Mouse (Mus musculus) adrenal gland, adult 18-20 months (tissue): ENCODE results near the gene Sf3b4. TPM values are rescaled to one million over a fixed set of nuclear protein-coding genes. Genes with fewer than 3 reads are reported as not detected.
"Not testable (repeated sequence)": the region's sequence is repeated elsewhere in the genome, so short reads cannot be mapped to it uniquely, and the experiment has no call there.

Experiments used
- DNase-seq, 2 experiments: peaks; one replicate each; pipeline ENCODE4 v3.0.0; 2021 to 2022; ENCODE audit warnings: low spot score in 2 of 2
- microRNA-seq, 2 experiments: library from miRNA; unstranded; fragments of <30 nt; microRNA quantifications; one replicate each; pipeline ENCODE4 v1.2.0; 2021; ENCODE audit warnings: borderline number of aligned reads in 2 of 2
- total RNA-seq, 2 experiments: library from RNA; stranded (reverse); gene quantifications; 1 replicate in 1 of 2; 2 replicates in 1 of 2; pipeline ENCODE4 v1.2.3; 2021

The Sf3b4 gene
- total RNA-seq, 2 experiments from 2014 or later, result 56.6 to 57.0 TPM

DNA sequence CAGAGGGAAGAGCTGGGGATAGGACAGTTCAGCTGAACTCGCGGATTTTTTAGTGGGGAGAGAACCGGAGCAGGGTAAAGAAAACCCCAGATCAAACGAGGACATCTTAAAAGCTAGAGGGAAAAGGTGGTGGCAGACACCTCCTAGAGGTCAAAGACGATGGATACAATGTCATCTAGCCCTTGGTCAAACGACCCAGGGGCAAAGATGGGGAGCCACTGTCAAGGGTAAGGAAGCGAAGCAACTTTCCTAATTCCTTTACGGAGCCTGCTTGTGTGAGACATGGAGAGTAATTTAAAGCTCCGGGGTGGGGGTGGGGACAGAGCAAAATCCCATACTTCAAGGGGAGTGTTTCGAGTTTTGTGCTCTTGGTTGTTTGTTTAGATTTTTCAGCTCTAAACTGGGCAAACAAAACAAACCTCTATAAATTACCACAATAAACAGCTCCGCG lies 47.1 kb downstream of the Sf3b4 start:
- no peak for DNase-seq

- peak; percentile 65 to 75 for DNase-seq
Observed at GRCm38 (mm10) chr3:96219661-96220130, 47.6 kb downstream of the Sf3b4 start, which contains the start of the genes Bola1 and Hist2h2ab. TSS of gene Bola1 (minus strand) at chr3:96219709. TSS of gene Hist2h2ab (plus strand) at chr3:96219865.

- not testable (repeated sequence) for DNase-seq
Observed at GRCm38 (mm10) chr3:96220131-96220764, 48.1 kb downstream of the Sf3b4 start.

DNA sequence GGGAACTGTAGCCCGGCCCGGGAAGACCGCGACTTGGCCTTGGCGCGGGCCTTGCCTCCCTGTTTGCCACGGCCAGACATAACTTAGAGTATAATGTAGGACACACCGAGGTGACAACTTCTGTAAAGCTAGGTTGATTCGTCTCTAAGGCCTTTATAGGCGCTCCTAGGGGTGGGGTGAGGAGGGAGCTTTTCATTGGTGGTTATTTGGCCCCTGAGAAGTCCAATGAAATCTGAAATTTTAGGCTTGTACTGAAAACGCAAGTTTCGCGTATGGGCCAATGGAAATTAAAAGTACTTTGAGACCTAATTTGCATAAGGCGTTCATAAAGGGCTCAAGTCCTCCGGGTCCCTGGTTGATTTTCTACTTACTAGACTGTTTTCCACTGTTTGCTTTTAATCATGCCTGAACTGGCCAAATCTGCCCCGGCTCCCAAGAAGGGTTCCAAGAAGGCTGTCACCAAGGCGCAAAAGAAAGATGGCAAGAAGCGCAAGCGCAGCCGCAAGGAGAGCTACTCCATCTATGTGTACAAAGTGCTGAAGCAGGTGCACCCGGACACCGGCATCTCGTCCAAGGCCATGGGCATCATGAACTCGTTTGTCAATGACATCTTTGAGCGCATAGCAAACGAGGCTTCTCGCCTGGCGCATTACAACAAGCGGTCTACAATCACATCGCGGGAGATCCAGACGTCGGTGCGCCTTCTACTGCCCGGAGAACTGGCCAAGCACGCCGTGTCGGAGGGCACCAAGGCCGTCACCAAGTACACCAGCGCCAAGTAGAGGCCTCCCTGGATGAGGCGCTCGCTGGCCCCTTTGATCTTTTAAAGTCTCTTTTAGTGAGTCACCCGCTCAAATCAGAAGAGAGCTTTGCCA lies 48.9 kb downstream of the Sf3b4 start, which contains the start of the genes Hist2h2ac and Hist2h2be:
Hist2h2ac (minus strand) TSS at position 116 of the 875 bp plus-strand sequence.
Hist2h2be (plus strand) TSS at position 355 of the 875 bp plus-strand sequence.
- peak; percentile 82 to 92 for DNase-seq

DNA sequence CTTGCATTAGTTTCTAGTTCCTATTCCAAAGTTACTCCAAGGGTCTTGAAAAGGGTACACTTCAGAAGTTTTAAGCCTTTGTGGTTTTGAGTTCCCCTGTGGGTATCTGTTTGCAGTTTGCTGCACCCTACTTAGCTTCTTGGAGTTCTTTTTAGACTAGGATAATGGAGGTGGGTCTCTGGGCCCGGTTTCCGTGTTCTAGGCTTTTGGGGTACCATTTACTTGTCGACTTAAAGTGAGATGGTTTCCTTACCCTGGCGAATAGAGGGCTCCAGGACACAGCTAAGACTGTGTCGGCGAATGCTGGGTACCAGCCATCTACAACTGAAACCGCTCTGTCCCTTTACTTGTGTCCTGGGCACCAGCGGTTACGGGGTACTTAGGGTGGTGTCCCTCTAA lies 49.5 kb downstream of the Sf3b4 start:
- peak in 1 of 2 experiments; percentile 30 for DNase-seq

DNA sequence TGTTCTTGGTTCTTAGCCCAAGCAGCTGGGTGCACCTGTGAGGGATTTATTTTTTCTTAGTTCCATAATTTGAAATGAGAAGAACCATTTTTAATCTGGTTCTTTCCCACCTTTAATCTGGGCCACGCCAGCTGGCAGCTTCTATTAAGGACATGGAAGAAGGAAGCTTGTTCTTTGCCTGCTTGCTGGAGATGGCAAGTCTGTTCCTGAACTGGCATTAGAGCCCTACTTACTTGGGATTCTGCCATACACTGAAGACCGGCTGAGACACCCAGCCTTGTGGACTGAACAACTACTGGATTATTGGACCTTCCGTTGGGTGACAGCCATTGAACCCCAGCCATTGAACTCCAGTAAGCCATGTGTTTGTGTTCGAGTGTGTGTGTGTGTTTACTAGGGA lies 50.6 kb downstream of the Sf3b4 start:
- DNase-seq, result no peak

- no peak for DNase-seq
Observed at GRCm38 (mm10) chr3:96225421-96225820, 53.3 kb downstream of the Sf3b4 start.

Small RNAs within 50 kb of the gene (microRNA-seq; reads per million reads assigned to microRNA genes)
- gene Gm44492, result 0 reads per million in 2 experiments

Other genes with a start within 250 kb of the Sf3b4 start
- gene Anp32e, start 243.1 kb upstream of the Sf3b4 start, total RNA-seq, result 100 to 1,000 TPM in 1 of 2 experiments, 10 to 100 TPM in 1; 92.2 to 101 TPM
- gene Plekho1, start 176.3 kb upstream of the Sf3b4 start, total RNA-seq, result 10 to 100 TPM; 20.9 to 32.2 TPM
- gene Vps45, start 113.9 kb upstream of the Sf3b4 start, total RNA-seq, result 10 to 100 TPM; 26.4 to 31.4 TPM
- 10 to 100 TPM; 32.1 to 35.0 TPM for gene Otud7b, start 67.8 kb upstream of the Sf3b4 start, total RNA-seq
- 10 to 100 TPM; 19.4 to 28.7 TPM for gene Mtmr11, start 10.3 kb upstream of the Sf3b4 start, total RNA-seq
- 1 to 10 TPM; 9.3 to 9.4 TPM for gene Sv2a, start 8.8 kb downstream of the Sf3b4 start, total RNA-seq
- gene Bola1, start 47.4 kb downstream of the Sf3b4 start, total RNA-seq, result 10 to 100 TPM; 30.3 to 35.8 TPM
- 1 to 10 TPM; 4.9 to 5.1 TPM for gene Hist2h2ab, start 47.5 kb downstream of the Sf3b4 start, total RNA-seq
- gene Hist2h2ac, start 48.5 kb downstream of the Sf3b4 start, total RNA-seq, result 10 to 100 TPM; 37.8 to 39.8 TPM
- 10 to 100 TPM; 17.3 to 19.9 TPM for gene Hist2h2be, start 48.8 kb downstream of the Sf3b4 start, total RNA-seq
- gene Hist2h3c2, start 66.8 kb downstream of the Sf3b4 start, total RNA-seq, result 10 to 100 TPM; 17.4 to 18.8 TPM
- gene Hist2h2aa2, start 67.9 kb downstream of the Sf3b4 start, total RNA-seq, result 100 to 1,000 TPM; 358 to 442 TPM
- 1 to 10 TPM; 7.7 to 9.6 TPM for gene Hist2h2aa1, start 73.2 kb downstream of the Sf3b4 start, total RNA-seq
- not detected for gene Hist2h3c1, start 74.4 kb downstream of the Sf3b4 start, total RNA-seq
- gene Hist2h4, start 91.0 kb downstream of the Sf3b4 start, total RNA-seq, result 10 to 100 TPM; 21.2 to 22.1 TPM
- gene Hist2h3b, start 96.3 kb downstream of the Sf3b4 start, total RNA-seq, result 10 to 100 TPM; 37.9 to 43.2 TPM
- 10 to 100 TPM; 52.7 to 54.1 TPM for gene Hist2h2bb, start 97.4 kb downstream of the Sf3b4 start, total RNA-seq
- 1 to 10 TPM; 2.0 to 3.3 TPM for gene Fcgr1, start 121.6 kb downstream of the Sf3b4 start, total RNA-seq